In the genomic region with DNA sequence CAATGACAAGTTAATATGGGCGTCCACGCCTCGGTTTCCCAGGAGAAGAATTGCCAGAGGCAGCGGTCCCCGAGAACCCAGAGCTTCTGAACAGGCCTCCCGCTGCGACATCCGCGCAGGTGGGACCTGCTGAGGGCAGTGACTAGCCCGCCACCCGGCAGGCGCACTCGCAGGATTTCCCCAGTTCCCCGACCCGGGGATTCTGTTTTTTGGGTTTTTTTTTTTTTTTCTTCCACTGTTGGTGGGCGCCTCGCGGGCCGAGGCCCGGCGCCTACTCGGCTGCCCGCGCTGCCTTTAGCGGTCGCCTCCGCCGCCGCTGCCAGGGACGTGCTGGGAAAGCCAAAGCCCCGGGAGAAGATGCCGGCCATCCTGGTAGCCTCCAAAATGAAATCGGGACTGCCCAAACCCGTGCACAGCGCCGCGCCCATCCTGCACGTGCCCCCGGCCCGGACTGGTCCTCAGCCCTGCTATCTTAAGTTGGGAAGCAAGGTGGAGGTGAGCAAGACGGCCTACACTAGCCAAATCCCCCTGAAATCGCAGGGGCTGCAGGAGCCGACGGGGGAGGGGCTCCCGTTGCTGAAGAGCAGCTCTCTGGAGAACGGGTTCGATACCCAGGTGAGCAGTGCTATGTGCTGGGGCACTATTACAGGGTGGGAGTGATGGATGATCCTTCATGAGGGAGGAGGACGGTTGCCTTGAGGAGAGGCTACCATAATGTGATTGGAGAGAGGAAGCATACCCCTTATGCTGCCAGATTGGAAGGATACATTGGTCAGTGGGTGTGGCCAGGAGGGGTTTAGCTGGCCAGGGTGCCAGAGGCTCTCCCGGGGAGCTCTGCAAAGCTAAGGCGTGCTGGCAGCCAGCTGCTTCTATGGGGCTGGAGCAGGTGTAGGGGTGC, we compare ENCODE assay signal across 8 mouse cellular contexts.
DNase-seq lines count a peak whose midpoint lies in the region; ATAC-seq lines count a peak whose summit lies in the region.

No protein-coding gene starts in this region.

- WGBS in hindbrain, embryonic 10.5 days, result 3% methylated on average over 50 of the region's 50 CpGs
- 4% methylated on average over 50 of the region's 50 CpGs for whole genome bisulfite sequencing in liver, embryonic 16.5 days (ENCODE audit: insufficient replicate concordance)

- H3K9ac ChIP-seq in liver, embryonic 16.5 days (ENCODE audit: low read depth, low read length), result peak overlapping the region; percentile 54

- no peaks in the 10 kb centered on the region for H3K9me3 ChIP-seq in hindbrain, embryonic 10.5 days
- no peaks in the 10 kb centered on the region for H3K9me3 ChIP-seq in liver, embryonic 16.5 days (replicated peaks; ENCODE audit: control insufficient read depth, low read length)

- H3K4me2 ChIP-seq in liver, embryonic 16.5 days (ENCODE audit: low read depth, low read length), result peak overlapping the region; percentile 95

- no peaks in the 10 kb centered on the region for H3K36me3 ChIP-seq in hindbrain, embryonic 10.5 days
- H3K36me3 ChIP-seq in liver, embryonic 16.5 days (ENCODE audit: control insufficient read depth, insufficient read depth), result no peaks in the 10 kb centered on the region

- peaks cover 58% of the 10 kb centered on the region for H3K27me3 ChIP-seq in hindbrain, embryonic 10.5 days (ENCODE audit: insufficient read depth, poor library complexity, severe bottlenecking)
- H3K27me3 ChIP-seq in liver, embryonic 16.5 days (ENCODE audit: control insufficient read depth, insufficient read depth, low read depth, low read length), result peaks cover 54% of the 10 kb centered on the region

- ATAC-seq in cerebellum, adult (ENCODE audit: insufficient number of reproducible peaks, low FRiP score, low TSS enrichment), result no peak
- ATAC-seq in liver, embryonic 16.5 days (ENCODE audit: low read depth), result no peak

- peak; percentile 65 for DNase-seq in cerebellum, adult 11 months
- DNase-seq in urinary bladder, postnatal 25 days (ENCODE audit: low spot score), result peak; percentile 17
- no peak for DNase-seq in urinary bladder, postnatal 4 days (ENCODE audit: low spot score in 2 of 2)
- no peak for DNase-seq in hindbrain, embryonic 10.5 days (ENCODE audit: low spot score)
- peak; percentile 54 for DNase-seq in testis, postnatal 10 days (ENCODE audit: low spot score)
- DNase-seq in embryo, embryonic 10.5 days (ENCODE audit: low spot score), result no peak

- peak overlapping the region; percentile 94 for H3K27ac ChIP-seq in hindbrain, embryonic 10.5 days
- no peak overlapping the region for H3K27ac ChIP-seq in liver, embryonic 16.5 days (ENCODE audit: low read length)

- peaks cover 49% of the 10 kb centered on the region for H3K4me1 ChIP-seq in hindbrain, embryonic 10.5 days (replicated peaks)
- H3K4me1 ChIP-seq in liver, embryonic 16.5 days (ENCODE audit: control insufficient read depth, low read depth, low read length), result peaks cover 17% of the 10 kb centered on the region

- H3K4me3 ChIP-seq in hindbrain, embryonic 10.5 days, result peak overlapping the region; percentile 59
- H3K4me3 ChIP-seq in liver, embryonic 16.5 days (ENCODE audit: low read depth, low read length), result peak overlapping the region; percentile 65

Comparison
In these comparisons a context has a peak if more than half of its experiments do, and no peak if none do; other contexts are left out.
1. DNase-seq: peak in cerebellum, adult 11 months (single experiment), urinary bladder, postnatal 25 days (single experiment) and testis, postnatal 10 days (single experiment); none in urinary bladder, postnatal 4 days (0 of 2), hindbrain, embryonic 10.5 days (single experiment) and embryo, embryonic 10.5 days (single experiment).